Mouse (Mus musculus) limb, embryonic 15.5 days (tissue): ENCODE measurements around the gene Mob3b. TPM values are rescaled to one million over a fixed set of nuclear protein-coding genes. Genes with fewer than 3 reads are reported as not detected.

Experiments used
- ATAC-seq: fragments of 200-750 bp; cut with Nextera tagmentation; 2 replicates; pipeline ENCODE4 v1.8.0; 2017; ENCODE audit warnings: low read depth, moderate TSS enrichment; ENCODE audit not compliant: insufficient number of reproducible peaks, low FRiP score, low TSS enrichment
- H3K27ac ChIP-seq: fragments of 300-500 bp; sonication (generic); 2 replicates; pipeline ENCODE4 v1.5.1; 2015; ENCODE audit warnings: moderate library complexity, mild to moderate bottlenecking, inconsistent platforms
- H3K27me3 ChIP-seq: fragments of 300-500 bp; sonication (generic); 2 replicates; pipeline ENCODE4 v1.6.1; 2015; ENCODE audit warnings: inconsistent platforms
- H3K36me3 ChIP-seq: fragments of 300-500 bp; sonication (generic); 2 replicates; pipeline ENCODE4 v1.6.1; 2015; ENCODE audit warnings: inconsistent platforms
- H3K4me1 ChIP-seq: fragments of 300-500 bp; sonication (generic); 2 replicates; pipeline ENCODE4 v1.6.1; 2015; ENCODE audit warnings: inconsistent platforms
- H3K4me2 ChIP-seq: fragments of 300-500 bp; sonication (generic); 2 replicates; pipeline ENCODE4 v1.6.1; 2015; ENCODE audit warnings: mild to moderate bottlenecking, inconsistent platforms
- H3K4me3 ChIP-seq: fragments of 300-500 bp; sonication (generic); 2 replicates; pipeline ENCODE4 v1.5.1; 2015; ENCODE audit warnings: mild to moderate bottlenecking, inconsistent platforms
- H3K9ac ChIP-seq: fragments of 300-500 bp; sonication (generic); 2 replicates; pipeline ENCODE4 v1.6.1; 2015; ENCODE audit warnings: inconsistent platforms
- H3K9me3 ChIP-seq: fragments of 300-500 bp; sonication (generic); 2 replicates; pipeline ENCODE4 v1.6.1; 2016; ENCODE audit warnings: inconsistent platforms
- WGBS: fragments of 180-500 bp; shearing (Covaris S2); methylation state at CpG from one replicate; pipeline ENCODE4 v1.1.7; 2015; 5-methylcytosine and 5-hydroxymethylcytosine counted together
- polyA plus RNA-seq: library from polyadenylated mRNA; unstranded; fragments of >200 nt; fragmentation: Nextera tagmentation; extraction: Ambion mirVana; gene quantifications from 2 replicates; pipeline ENCODE4 v1.2.1, GENCODE M21; 2015

The Mob3b gene
- polyA plus RNA-seq, 1 experiment from 2014 or later, result 12.8 TPM

DNA sequence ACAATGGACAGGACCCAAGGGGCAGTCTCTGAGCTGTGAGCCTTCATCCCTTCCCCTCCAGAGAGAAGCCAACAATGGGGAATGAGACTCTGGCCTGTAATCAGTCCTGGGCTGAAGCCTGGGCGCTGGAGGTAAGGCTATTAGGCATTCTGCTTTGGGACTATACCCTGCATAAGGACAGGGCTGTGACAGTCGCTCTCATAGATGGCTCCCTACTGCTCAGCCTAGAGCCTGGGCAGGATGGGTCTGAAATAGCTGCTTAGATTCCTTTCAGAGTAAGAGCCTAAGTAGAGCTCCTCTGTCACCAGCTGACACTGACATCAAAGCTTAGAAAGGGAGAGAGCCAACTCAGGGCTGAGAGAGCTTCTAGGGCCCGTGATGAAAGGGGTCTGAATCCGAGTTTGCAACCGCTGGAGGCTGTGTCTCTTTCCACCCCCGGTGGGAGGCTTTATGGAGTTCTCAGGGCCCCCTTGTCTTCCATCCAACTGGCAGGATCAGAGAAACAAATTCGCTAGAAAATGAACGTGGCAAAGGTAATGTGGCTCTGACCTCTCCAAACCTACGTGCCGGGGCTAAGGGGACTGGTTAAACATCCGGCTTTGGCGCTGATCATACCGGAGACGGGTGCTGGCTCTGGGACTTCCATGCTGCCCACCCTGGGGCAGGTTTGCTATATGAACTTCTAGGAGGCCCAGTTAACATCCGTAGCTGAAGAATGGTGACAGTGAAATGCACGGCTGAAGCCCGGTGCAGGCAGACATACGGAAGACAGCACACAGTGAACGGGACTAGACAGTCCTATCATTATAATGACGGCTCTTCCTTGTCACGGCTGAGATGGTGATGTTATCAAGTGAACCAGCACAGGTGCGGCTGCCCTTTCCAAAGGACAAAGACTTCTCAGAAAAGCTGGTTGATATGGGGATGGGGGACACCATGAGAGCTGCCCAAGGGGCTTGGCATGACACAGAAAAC is 165.1 kb downstream of the Mob3b start:
- Histone ChIP-seq H3K4me3 (no peak overlapping the region), H3K27ac (peak overlapping the region; percentile 43; the same call in 1 of the 2 replicates), H3K9ac (no peak overlapping the region), H3K27me3 (no peaks in the 10 kb centered on the region), H3K4me2 (0 out of 2 replicates have a peak overlapping the region, but pooled peaks have one; percentile 28), H3K4me1 (peaks cover 32% of the 10 kb centered on the region), H3K36me3 (no peaks in the 10 kb centered on the region), H3K9me3 (no peaks in the 10 kb centered on the region)
- ATAC-seq, result no peak
- 58% methylated on average over 22 of the region's 22 CpGs for WGBS

DNA sequence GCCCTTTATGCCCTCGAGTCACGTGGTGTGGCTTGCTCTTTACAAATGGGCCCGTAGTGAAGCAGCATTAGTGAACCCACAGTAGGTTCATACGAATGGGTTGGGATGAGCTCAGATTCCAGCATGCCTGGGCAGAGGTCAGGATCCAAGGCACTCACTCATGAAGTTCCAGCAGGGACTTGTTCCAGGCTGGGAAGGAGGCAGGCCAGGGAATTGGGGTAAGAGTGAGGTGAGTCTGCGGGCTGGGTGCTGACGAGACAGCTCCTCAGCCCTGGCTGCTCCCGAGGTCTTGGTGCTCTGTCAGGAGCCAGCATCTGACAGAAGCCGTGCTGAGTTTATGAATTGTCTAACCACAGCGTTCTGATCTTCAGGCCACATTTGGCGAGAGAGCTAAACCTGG is 166.2 kb downstream of the Mob3b start:
- WGBS, result 34% methylated on average over 10 of the region's 10 CpGs
- Histone ChIP-seq H3K4me2 (no peak overlapping the region), H3K27ac (0 out of 2 replicates have a peak overlapping the region, but pooled peaks have one; percentile 30), H3K4me3 (no peak overlapping the region), H3K9ac (no peak overlapping the region), H3K27me3 (no peaks in the 10 kb centered on the region), H3K4me1 (peaks cover 32% of the 10 kb centered on the region), H3K36me3 (no peaks in the 10 kb centered on the region), H3K9me3 (no peaks in the 10 kb centered on the region)
- no peak for ATAC-seq

DNA sequence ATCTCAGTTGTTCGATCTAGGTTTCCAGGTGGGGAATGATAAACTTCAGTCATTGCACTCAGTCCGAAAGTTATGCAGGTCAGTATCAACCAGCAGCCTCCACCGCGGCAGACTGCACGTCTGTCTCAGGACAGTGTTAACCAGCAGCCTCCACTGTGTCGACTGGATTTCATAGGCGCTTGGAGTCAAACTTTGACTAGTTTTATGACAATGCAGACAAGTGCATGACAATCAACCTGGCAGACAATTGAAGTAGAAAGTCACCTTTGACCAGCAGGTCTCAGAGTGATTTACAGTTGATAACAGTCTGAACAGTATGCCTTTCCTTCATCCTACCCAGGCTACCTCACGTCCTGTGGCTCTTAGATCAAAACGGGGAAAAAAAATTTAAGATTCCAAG is 166.6 kb downstream of the Mob3b start:
- 72% methylated on average over 9 of the region's 9 CpGs for WGBS
- Histone ChIP-seq H3K27ac (0 out of 2 replicates have a peak overlapping the region, but pooled peaks have one; percentile 30), H3K4me3 (no peak overlapping the region)

DNA sequence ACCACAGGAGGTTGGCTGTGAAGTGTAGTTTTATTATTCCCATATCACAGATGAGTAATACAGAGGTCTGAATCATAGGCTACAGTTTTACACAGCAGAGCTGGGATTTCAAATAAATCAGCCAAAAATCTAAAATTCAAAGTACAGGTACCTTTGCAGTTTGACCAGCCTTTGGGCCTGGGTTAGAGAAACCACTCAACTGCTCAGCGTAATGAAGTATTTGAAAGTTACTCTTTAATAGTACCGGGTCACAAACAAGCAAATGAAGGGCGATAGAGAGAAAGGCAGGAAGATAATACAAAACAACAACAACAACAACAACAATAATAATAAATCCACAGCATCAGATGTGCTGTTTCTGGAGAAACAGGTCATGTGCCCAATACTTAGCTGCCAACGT is 169.7 kb downstream of the Mob3b start:
- no peaks in the 10 kb centered on the region for H3K27me3 ChIP-seq
- WGBS, result 85% methylated on average over 4 of the region's 4 CpGs
- H3K9me3 ChIP-seq, result no peaks in the 10 kb centered on the region
- no peak overlapping the region for H3K9ac ChIP-seq
- ATAC-seq, result no peak
- H3K4me1 ChIP-seq, result peaks cover 16% of the 10 kb centered on the region
- no peak overlapping the region for H3K4me2 ChIP-seq
- no peak overlapping the region for H3K27ac ChIP-seq
- no peak overlapping the region for H3K4me3 ChIP-seq
- H3K36me3 ChIP-seq, result no peaks in the 10 kb centered on the region

More for the DNA sequence above, 166.6 kb downstream of the Mob3b start:
- Histone ChIP-seq H3K36me3 (no peaks in the 10 kb centered on the region), H3K4me1 (peaks cover 32% of the 10 kb centered on the region), H3K9me3 (no peaks in the 10 kb centered on the region), H3K27me3 (no peaks in the 10 kb centered on the region), H3K4me2 (no peak overlapping the region), H3K9ac (no peak overlapping the region)
- no peak for ATAC-seq

DNA sequence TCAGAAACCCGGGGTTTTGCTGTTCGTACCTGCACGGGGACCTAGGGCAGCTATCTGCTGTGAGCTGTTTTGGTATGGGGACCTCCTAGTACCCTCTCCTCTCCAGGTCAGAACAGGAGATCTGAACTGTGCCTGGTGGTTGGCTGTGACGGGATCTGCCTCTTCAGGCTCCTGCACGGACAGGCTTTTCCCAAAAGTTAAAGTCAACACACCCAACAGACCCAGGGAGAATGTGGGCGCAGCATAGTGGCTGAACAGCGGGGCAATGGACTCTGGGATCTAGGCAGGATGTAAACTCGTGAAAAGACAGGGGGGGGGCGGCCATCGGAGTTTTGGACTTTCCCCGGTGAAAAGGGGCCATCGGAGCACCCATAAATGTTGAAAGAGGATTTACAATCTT is 170.2 kb downstream of the Mob3b start:
- 77% methylated on average over 12 of the region's 12 CpGs for WGBS
- H3K27me3 ChIP-seq, result no peaks in the 10 kb centered on the region
- H3K4me3 ChIP-seq, result no peak overlapping the region
- H3K36me3 ChIP-seq, result no peaks in the 10 kb centered on the region
- H3K4me1 ChIP-seq, result peaks cover 12% of the 10 kb centered on the region
- H3K4me2 ChIP-seq, result no peak overlapping the region
- H3K9me3 ChIP-seq, result no peaks in the 10 kb centered on the region
- ATAC-seq, result no peak
- H3K27ac ChIP-seq, result no peak overlapping the region
- no peak overlapping the region for H3K9ac ChIP-seq

DNA sequence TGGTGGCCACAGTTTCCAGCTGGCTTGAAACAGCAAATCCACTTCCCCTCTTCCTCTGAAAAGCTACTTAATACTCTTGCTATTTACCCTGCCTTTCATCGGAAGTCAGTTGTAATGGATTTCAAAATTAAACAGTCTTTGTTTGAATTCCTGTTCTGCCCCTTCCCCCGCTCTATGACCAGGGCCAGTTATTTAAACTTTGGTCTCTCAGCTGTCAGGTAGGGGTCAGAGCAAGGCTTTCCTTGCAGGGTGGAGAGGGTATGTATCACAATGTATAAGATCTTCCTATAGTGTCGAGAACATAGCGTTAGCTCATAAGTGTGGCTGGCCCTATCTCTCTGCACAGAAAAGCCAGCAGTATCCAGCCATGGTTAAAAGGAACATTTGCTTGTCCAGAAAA is 170.6 kb downstream of the Mob3b start:
- Histone ChIP-seq H3K4me2 (no peak overlapping the region), H3K9ac (no peak overlapping the region), H3K36me3 (no peaks in the 10 kb centered on the region), H3K27ac (no peak overlapping the region), H3K4me3 (no peak overlapping the region), H3K4me1 (peaks cover 7% of the 10 kb centered on the region; the same call in 1 of the 2 replicates), H3K9me3 (no peaks in the 10 kb centered on the region), H3K27me3 (no peaks in the 10 kb centered on the region)
- ATAC-seq, result no peak
- WGBS, result 82% methylated on average over 4 of the region's 4 CpGs

DNA sequence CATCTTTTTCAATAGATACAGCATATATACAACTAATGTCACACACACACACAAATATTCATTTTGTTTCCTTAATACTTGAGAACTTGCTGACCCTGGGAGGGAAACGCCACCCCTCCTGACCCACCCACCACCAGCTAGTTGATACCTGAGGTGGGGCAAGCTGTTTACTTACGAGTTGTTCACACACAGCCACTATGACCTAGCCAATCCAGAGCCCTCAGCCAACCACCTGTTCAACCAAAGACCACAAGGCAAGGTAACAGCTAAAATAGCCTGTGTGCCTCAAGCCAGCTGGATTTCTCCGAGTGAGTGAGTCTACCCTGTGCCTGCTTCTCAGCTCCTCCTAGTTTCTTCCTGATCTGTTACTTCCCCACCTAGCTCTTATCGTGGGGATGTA is 172.9 kb downstream of the Mob3b start:
- H3K4me1 ChIP-seq, result no peaks in the 10 kb centered on the region
- H3K9ac ChIP-seq, result no peak overlapping the region
- H3K9me3 ChIP-seq, result no peaks in the 10 kb centered on the region
- ATAC-seq, result no peak
- H3K4me2 ChIP-seq, result no peak overlapping the region
- WGBS, result 89% methylated on average over 4 of the region's 4 CpGs
- no peak overlapping the region for H3K4me3 ChIP-seq
- no peaks in the 10 kb centered on the region for H3K36me3 ChIP-seq
- H3K27me3 ChIP-seq, result no peaks in the 10 kb centered on the region
- H3K27ac ChIP-seq, result no peak overlapping the region

DNA sequence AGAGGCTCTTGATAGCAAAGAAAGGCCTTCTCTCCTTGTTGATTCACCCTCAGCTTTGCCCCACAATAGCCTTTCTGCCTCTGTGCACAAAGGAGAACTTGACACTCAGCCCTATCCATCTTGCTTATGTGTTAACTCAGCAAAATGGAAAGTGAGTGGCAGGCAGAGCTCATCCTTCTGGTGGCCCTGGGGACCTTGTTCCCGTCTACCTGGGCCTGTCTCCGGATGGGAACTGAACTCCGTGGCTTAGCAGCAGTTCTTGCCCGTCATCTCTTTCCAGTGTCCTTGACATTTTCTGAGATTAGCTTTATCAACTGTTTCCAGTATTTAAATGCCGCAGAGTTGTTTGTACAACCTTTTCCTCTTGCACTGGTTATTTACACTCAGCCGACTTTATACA is 173.8 kb downstream of the Mob3b start:
- H3K36me3 ChIP-seq, result no peaks in the 10 kb centered on the region
- no peak for ATAC-seq
- no peak overlapping the region for H3K27ac ChIP-seq
- H3K9me3 ChIP-seq, result no peaks in the 10 kb centered on the region
- H3K9ac ChIP-seq, result no peak overlapping the region
- no peak overlapping the region for H3K4me3 ChIP-seq
- no peaks in the 10 kb centered on the region for H3K4me1 ChIP-seq
- WGBS, result 90% methylated on average over 6 of the region's 6 CpGs
- no peaks in the 10 kb centered on the region for H3K27me3 ChIP-seq
- H3K4me2 ChIP-seq, result no peak overlapping the region

DNA sequence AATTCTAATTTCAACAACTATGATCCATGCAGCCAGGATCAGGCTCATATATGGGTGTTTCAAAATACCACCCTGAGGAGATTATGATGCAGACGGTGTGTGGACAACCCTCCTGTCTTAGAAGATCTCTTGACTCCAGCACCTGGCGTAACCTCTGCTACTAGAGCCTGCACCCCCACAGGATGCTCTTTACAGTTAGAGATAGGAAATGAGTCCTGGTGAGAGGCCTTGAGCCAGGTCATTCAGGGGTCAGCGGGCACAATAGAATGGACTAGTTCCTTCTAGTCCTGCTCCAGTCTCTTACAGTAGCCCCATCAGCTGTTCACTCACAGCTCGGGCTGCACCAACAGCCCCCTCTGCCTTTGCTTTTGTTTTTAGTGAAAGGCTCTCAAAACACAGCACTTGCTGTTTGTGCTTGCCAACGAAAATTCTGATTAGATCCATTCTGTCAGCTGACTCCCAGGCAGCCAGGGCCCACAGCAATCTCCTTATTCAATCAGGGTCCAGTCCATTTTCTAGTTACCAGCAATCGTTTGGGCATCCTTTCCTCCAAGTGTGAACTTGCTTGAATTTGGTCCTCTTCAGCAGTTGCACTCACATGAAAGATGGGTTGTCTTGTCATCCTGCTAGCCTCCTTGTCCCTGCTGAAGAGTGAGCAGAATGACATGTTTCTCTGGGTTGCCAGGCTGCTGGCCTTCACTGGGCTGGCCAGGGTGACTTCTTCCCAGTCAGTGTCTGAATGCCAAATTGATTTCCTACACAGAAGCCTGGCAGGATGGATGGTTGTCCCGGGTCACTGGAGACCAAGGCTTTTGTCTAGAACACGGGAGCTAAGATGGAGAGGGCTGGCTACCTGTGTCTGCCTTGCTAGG is 175.7 kb downstream of the Mob3b start:
- H3K36me3 ChIP-seq, result no peaks in the 10 kb centered on the region
- no peaks in the 10 kb centered on the region for H3K4me1 ChIP-seq
- H3K27me3 ChIP-seq, result no peaks in the 10 kb centered on the region
- no peak overlapping the region for H3K9ac ChIP-seq
- H3K4me3 ChIP-seq, result no peak overlapping the region
- no peak for ATAC-seq
- no peak overlapping the region for H3K4me2 ChIP-seq
- no peaks in the 10 kb centered on the region for H3K9me3 ChIP-seq
- H3K27ac ChIP-seq, result no peak overlapping the region
- 75% methylated on average over 8 of the region's 8 CpGs for WGBS

DNA sequence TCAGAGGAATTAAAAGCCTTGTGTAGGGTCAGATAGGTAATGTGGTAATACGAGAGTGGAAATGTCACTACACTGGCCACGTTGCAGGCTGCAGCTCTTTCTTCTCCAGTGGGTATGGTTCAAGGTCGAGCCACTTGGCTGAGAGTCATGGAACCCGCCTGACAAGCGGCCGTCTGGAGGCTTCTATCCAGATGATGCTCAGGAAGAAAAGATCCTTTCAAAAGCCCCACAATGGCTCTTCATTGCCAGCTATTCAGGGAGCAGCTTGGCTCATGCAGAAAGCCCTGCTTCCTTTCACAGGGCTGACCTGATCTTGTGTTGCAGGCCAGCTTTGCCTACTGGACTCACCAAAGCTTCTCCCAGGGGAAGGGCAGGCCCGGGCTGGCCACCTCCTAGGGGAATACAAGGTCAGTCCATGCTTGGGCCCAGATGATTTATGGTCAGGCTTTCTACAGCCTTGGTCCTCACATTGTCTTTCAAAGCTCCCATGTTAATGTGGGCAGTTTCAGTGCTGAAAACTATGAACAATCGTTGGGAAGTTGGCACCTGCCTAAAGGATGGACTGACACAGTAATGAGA is 176.7 kb downstream of the Mob3b start:
- no peaks in the 10 kb centered on the region for H3K36me3 ChIP-seq
- H3K4me1 ChIP-seq, result no peaks in the 10 kb centered on the region
- ATAC-seq, result no peak
- no peaks in the 10 kb centered on the region for H3K27me3 ChIP-seq
- no peaks in the 10 kb centered on the region for H3K9me3 ChIP-seq
- H3K27ac ChIP-seq, result no peak overlapping the region
- H3K9ac ChIP-seq, result no peak overlapping the region
- WGBS, result 83% methylated on average over 8 of the region's 8 CpGs
- no peak overlapping the region for H3K4me3 ChIP-seq
- H3K4me2 ChIP-seq, result no peak overlapping the region

DNA sequence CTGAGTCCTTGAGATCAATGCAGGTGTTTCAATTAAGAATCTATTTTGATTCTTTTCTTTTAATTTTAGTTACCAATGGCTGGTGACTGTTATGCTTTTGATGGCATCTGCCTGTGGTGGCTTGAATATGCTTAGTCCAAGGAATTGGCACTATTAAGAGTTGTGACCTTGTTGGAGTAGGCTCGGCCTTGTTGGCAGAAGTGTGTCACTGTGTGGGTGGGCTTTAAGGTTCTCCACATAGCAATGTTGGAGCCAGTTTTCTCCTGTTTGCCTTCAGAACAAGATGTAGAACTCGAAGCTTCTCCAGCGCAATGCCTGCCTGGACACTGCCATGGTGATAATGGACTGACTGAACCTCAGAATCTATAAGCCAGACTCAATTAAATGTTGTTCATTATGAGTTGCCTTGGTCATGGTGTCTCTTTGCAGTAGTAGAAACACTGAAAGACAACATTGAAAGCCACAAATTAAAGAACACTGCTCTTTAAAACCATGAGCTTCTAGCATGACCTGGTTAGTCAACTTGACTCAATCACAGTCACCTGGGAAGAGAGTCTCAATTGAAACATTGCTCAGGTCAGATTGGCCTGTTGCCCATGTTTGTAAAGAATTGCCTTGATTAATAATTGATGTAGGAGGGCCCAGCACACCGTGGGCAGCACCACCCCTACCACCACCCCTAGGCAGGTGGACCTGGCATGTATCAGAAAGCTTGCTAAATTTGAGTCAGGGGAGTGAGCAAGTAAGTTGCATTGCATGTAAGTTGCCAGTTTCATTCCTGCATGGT is 180.2 kb downstream of the Mob3b start:
- Histone ChIP-seq H3K9me3 (no peaks in the 10 kb centered on the region), H3K36me3 (no peaks in the 10 kb centered on the region), H3K9ac (no peak overlapping the region), H3K27me3 (no peaks in the 10 kb centered on the region), H3K27ac (no peak overlapping the region), H3K4me3 (no peak overlapping the region), H3K4me2 (no peak overlapping the region), H3K4me1 (0 out of 2 replicates have a peak, but pooled peaks cover 5% of the 10 kb centered on the region)
- ATAC-seq, result no peak
- 90% methylated on average over 4 of the region's 4 CpGs for WGBS
